Mouse (Mus musculus) myocyte (in vitro differentiated cells): Measurements from ENCODE around the gene Adipor2. TPM values are rescaled to one million over a fixed set of nuclear protein-coding genes. Genes with fewer than 3 reads are reported as not detected.

Source experiments
- H3K27me3 ChIP-seq: one replicate; pipeline ENCODE4 v1.6.1; 2011; ENCODE audit not compliant: control insufficient read depth, insufficient read depth, insufficient read length
- H3K36me3 ChIP-seq: one replicate; pipeline ENCODE4 v1.6.1; 2011; ENCODE audit not compliant: control insufficient read depth, insufficient read depth
- H3K4me2 ChIP-seq: one replicate; pipeline ENCODE4 v1.6.1; 2011; ENCODE audit warnings: low read depth, control low read depth
- H3K4me3 ChIP-seq: one replicate; pipeline ENCODE4 v1.5.1; 2011; ENCODE audit warnings: mild to moderate bottlenecking, control low read depth, moderate library complexity
- H3K79me2 ChIP-seq: one replicate; pipeline ENCODE4 v1.6.1; 2011; ENCODE audit not compliant: control insufficient read depth, insufficient read depth
- H3ac ChIP-seq: one replicate; pipeline ENCODE4 v1.6.1; 2011; ENCODE audit not compliant: control insufficient read depth, insufficient read length
- CEBPB ChIP-seq: IDR thresholded peaks from 2 replicates; pipeline ENCODE4 v1.6.1; 2011; ENCODE audit warnings: mild to moderate bottlenecking, moderate library complexity; ENCODE audit not compliant: poor library complexity, insufficient read depth, severe bottlenecking
- E2F4 ChIP-seq: IDR thresholded peaks from one replicate; pipeline ENCODE4 v1.6.1; 2011; ENCODE audit warnings: mild to moderate bottlenecking, control low read depth, moderate library complexity; ENCODE audit not compliant: insufficient read depth
- MAX ChIP-seq: IDR thresholded peaks from one replicate; pipeline ENCODE4 v1.6.1; 2011; ENCODE audit warnings: low read depth, mild to moderate bottlenecking, control low read depth
- MYOD1 ChIP-seq, 3 experiments: IDR thresholded peaks; one replicate each; pipeline ENCODE4 v1.6.1; 2011; ENCODE audit warnings: control low read depth in 2 of 3, low read depth in 2 of 3, mild to moderate bottlenecking in 2 of 3, moderate library complexity in 1 of 3; ENCODE audit not compliant: insufficient read length in 2 of 3, control insufficient read depth in 1 of 3
- MYOG ChIP-seq, 3 experiments: IDR thresholded peaks; one replicate each; pipeline ENCODE4 v1.6.1; 2011; ENCODE audit warnings: control low read depth in 2 of 3, low read depth in 2 of 3, mild to moderate bottlenecking in 2 of 3; ENCODE audit not compliant: insufficient read length in 2 of 3, control insufficient read depth in 1 of 3, insufficient read depth in 1 of 3
- POLR2A ChIP-seq: IDR thresholded peaks from one replicate; pipeline ENCODE4 v1.6.1; 2011; ENCODE audit warnings: low read depth, mild to moderate bottlenecking, control low read depth, moderate library complexity; ENCODE audit not compliant: insufficient read length
- POLR2AphosphoS2 ChIP-seq: IDR thresholded peaks from one replicate; pipeline ENCODE4 v1.6.1; 2011; ENCODE audit warnings: low read depth, control low read depth; ENCODE audit not compliant: insufficient read length
- REST ChIP-seq: IDR thresholded peaks from one replicate; pipeline ENCODE4 v1.6.1; 2011; ENCODE audit warnings: mild to moderate bottlenecking, control low read depth, moderate library complexity; ENCODE audit not compliant: insufficient read depth, insufficient read length
- SRF ChIP-seq: IDR thresholded peaks from one replicate; pipeline ENCODE4 v1.6.1; 2011; ENCODE audit warnings: low read depth; ENCODE audit not compliant: control insufficient read depth, insufficient read length
- TCF12 ChIP-seq: IDR thresholded peaks from one replicate; pipeline ENCODE4 v1.6.1; 2011; ENCODE audit warnings: mild to moderate bottlenecking, control low read depth; ENCODE audit not compliant: poor library complexity, insufficient read depth, severe bottlenecking
- TCF3 ChIP-seq: IDR thresholded peaks from one replicate; pipeline ENCODE4 v1.6.1; 2011; ENCODE audit warnings: low read depth, control low read depth; ENCODE audit not compliant: insufficient read length
- USF1 ChIP-seq: IDR thresholded peaks from one replicate; pipeline ENCODE4 v1.6.1; 2011; ENCODE audit warnings: low read depth, mild to moderate bottlenecking, control low read depth, moderate library complexity
- polyA plus RNA-seq: library from polyadenylated mRNA; unstranded; fragments of >200 nt; fragmentation: generic; extraction: Trizol; gene quantifications from one replicate; pipeline ENCODE4 v1.2.1, GENCODE M21; 2012; ENCODE audit warnings: missing spikeins

The Adipor2 gene
- polyA plus RNA-seq, 1 experiment = 47.9 TPM

- Histone ChIP-seq H3K27me3 (no peaks in the 10 kb centered on the region), H3K4me3 (no peak overlapping the region), H3K4me2 (no peak overlapping the region), H3ac (no peak overlapping the region), H3K36me3 (no peaks in the 10 kb centered on the region), H3K79me2 (peaks cover 93% of the 10 kb centered on the region)
- TF ChIP-seq MYOD1 (IDR thresholded peaks at IDR 0.05; ENCODE audit: control insufficient read depth in 1 of 3, insufficient read length in 2 of 3, low read depth in 2 of 3) (no peak), POLR2AphosphoS2 (no peak), TCF3 (no peak), TCF12 (no peak), E2F4 (no peak), SRF (no peak), MYOG (IDR thresholded peaks at IDR 0.05; ENCODE audit: control insufficient read depth in 1 of 3, insufficient read depth in 1 of 3, insufficient read length in 2 of 3, low read depth in 2 of 3) (no peak), USF1 (no peak), REST (no peak)
These were observed 39.9 kb downstream of the Adipor2 start for GRCm38 (mm10) chr6:119377613-119378012.

GRCm38 (mm10) chr6:119375035-119375434, 42.5 kb downstream of the Adipor2 start:
- Histone ChIP-seq H3K36me3 (no peaks in the 10 kb centered on the region), H3K4me2 (no peak overlapping the region), H3K79me2 (peaks cover 88% of the 10 kb centered on the region), H3ac (no peak overlapping the region), H3K4me3 (no peak overlapping the region), H3K27me3 (no peaks in the 10 kb centered on the region)
- TF ChIP-seq POLR2A (no peak), TCF12 (no peak), CEBPB (no peak), SRF (no peak), REST (no peak), MYOD1 (IDR thresholded peaks at IDR 0.05; ENCODE audit: control insufficient read depth in 1 of 3, insufficient read length in 2 of 3, low read depth in 2 of 3) (no peak), MAX (no peak), E2F4 (no peak), TCF3 (no peak)

GRCm38 (mm10) chr6:119373000-119373705, 44.4 kb downstream of the Adipor2 start:
- Histone ChIP-seq H3K36me3 (no peaks in the 10 kb centered on the region), H3ac (no peak overlapping the region), H3K4me3 (no peak overlapping the region), H3K4me2 (no peak overlapping the region), H3K27me3 (no peaks in the 10 kb centered on the region), H3K79me2 (peaks cover 69% of the 10 kb centered on the region)
- TF ChIP-seq MYOD1 (IDR thresholded peaks at IDR 0.05; ENCODE audit: control insufficient read depth in 1 of 3, insufficient read length in 2 of 3, low read depth in 2 of 3) (no peak), MYOG (IDR thresholded peaks at IDR 0.05; ENCODE audit: control insufficient read depth in 1 of 3, insufficient read depth in 1 of 3, insufficient read length in 2 of 3, low read depth in 2 of 3) (no peak), TCF12 (no peak), MAX (no peak), REST (no peak), POLR2AphosphoS2 (no peak), E2F4 (no peak), POLR2A (no peak)

- H3K36me3 ChIP-seq = no peaks in the 10 kb centered on the region
- no peak overlapping the region for H3K4me2 ChIP-seq
- peaks cover 60% of the 10 kb centered on the region for H3K79me2 ChIP-seq
- TF ChIP-seq POLR2AphosphoS2 (no peak), SRF (no peak), CEBPB (no peak), USF1 (no peak), MYOD1 (IDR thresholded peaks at IDR 0.05; ENCODE audit: control insufficient read depth in 1 of 3, insufficient read length in 2 of 3, low read depth in 2 of 3) (no peak), E2F4 (no peak), POLR2A (no peak), MYOG (IDR thresholded peaks at IDR 0.05; ENCODE audit: control insufficient read depth in 1 of 3, insufficient read depth in 1 of 3, insufficient read length in 2 of 3, low read depth in 2 of 3) (no peak), MAX (no peak), REST (no peak), TCF12 (no peak), TCF3 (no peak)
- no peaks in the 10 kb centered on the region for H3K27me3 ChIP-seq
- no peak overlapping the region for H3ac ChIP-seq
- H3K4me3 ChIP-seq = no peak overlapping the region
These were observed 45.3 kb downstream of the Adipor2 start for GRCm38 (mm10) chr6:119372237-119372636.
